Mouse (Mus musculus) intestine, embryonic 15.5 days (tissue): ENCODE data around the gene Ppm1g. TPM values are rescaled to one million over a fixed set of nuclear protein-coding genes. Genes with fewer than 3 reads are reported as not detected.

Experiments
- ATAC-seq: fragments of 200-750 bp; cut with Nextera tagmentation; 2 replicates; pipeline ENCODE4 v1.8.0; 2017; ENCODE audit warnings: moderate TSS enrichment, moderate library complexity
- H3K27ac ChIP-seq: fragments of 300-500 bp; sonication (generic); 2 replicates; pipeline ENCODE4 v1.5.1; 2015; ENCODE audit warnings: mild to moderate bottlenecking, inconsistent platforms
- H3K27me3 ChIP-seq: fragments of 300-500 bp; sonication (generic); replicated peaks from 2 replicates; pipeline ENCODE4 v1.6.1; 2015; ENCODE audit warnings: inconsistent platforms
- H3K36me3 ChIP-seq: fragments of 300-500 bp; sonication (generic); 2 replicates; pipeline ENCODE4 v1.6.1; 2015; ENCODE audit warnings: inconsistent platforms
- H3K4me1 ChIP-seq: fragments of 300-500 bp; sonication (generic); replicated peaks from 2 replicates; pipeline ENCODE4 v1.6.1; 2015; ENCODE audit warnings: inconsistent platforms
- H3K4me2 ChIP-seq: fragments of 300-500 bp; sonication (generic); replicated peaks from 2 replicates; pipeline ENCODE4 v1.6.1; 2015; ENCODE audit warnings: mild to moderate bottlenecking, inconsistent platforms
- H3K4me3 ChIP-seq: fragments of 300-500 bp; sonication (generic); replicated peaks from 2 replicates; pipeline ENCODE4 v1.5.1; 2015; ENCODE audit warnings: inconsistent platforms
- H3K9ac ChIP-seq: fragments of 300-500 bp; sonication (generic); 2 replicates; pipeline ENCODE4 v1.6.1; 2015; ENCODE audit warnings: inconsistent platforms
- H3K9me3 ChIP-seq: fragments of 300-500 bp; sonication (generic); 2 replicates; pipeline ENCODE4 v1.6.1; 2016; ENCODE audit warnings: inconsistent platforms
- whole genome bisulfite sequencing: fragments of 180-500 bp; shearing (Covaris S2); methylation state at CpG from one replicate; pipeline ENCODE4 v1.1.7; 2015; 5-methylcytosine and 5-hydroxymethylcytosine counted together
- polyA plus RNA-seq: library from polyadenylated mRNA; unstranded; fragments of >200 nt; fragmentation: Nextera tagmentation; extraction: Ambion mirVana; gene quantifications from 2 replicates; pipeline ENCODE4 v1.2.1, GENCODE M21; 2015

Gene Ppm1g
- polyA plus RNA-seq = 124 and 132 TPM in 2 replicates

DNA sequence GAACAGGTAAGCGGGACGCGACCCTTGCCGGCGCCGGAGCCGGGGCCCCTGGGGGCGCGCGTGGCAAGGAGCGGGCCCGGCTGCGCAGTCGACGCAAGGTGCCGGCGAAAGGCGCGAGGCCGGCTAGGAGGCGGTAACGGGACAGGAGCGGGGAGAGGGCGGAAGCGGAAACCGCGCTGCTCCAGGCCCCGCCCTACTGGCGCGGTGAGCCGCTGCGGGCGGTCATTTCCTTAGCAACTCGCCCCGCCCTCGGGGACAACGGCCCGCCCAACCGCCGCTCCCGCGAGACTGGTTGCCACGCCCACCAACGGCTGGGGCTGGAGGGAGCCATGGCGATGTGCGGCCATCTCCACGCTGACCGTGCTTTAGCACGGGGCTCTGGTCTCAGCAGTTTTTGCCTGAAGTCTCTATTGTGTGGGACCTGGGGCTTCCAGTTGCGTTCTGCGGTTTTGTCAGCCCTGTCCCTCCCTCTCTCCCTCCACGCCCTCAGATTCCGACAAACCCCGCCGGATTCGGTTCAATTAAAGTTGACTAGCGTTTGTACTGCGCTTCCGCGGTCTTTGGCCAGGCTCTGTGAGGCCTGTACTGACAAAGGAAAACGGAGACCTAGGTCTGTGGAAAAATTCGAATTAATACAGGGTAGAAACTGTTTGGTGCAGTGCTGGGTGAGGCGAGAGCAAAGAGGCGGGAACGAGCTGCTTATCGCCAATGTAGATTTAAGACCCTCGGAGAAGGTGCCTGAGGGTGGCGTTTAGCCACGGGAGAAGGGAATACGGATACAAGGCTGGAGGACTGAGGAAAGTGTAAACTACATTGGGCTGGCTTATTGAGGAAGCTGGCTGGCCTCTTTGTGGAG is at the start of gene Ppm1g:
Gene Ppm1g, minus strand, starts transcription at position 240 of the 856 bp plus-strand sequence.
- no peaks in the 10 kb centered on the region for H3K27me3 ChIP-seq
- H3K4me2 ChIP-seq = peak within 1 kb of the TSS; percentile 79
- H3K27ac ChIP-seq = peak within 1 kb of the TSS; percentile 91
- H3K4me1 ChIP-seq = peaks cover 4% of the 10 kb centered on the region; the same call in 1 of the 2 replicates
- no peaks in the 10 kb centered on the region for H3K9me3 ChIP-seq
- no peaks in the 10 kb centered on the region for H3K36me3 ChIP-seq
- ATAC-seq = peak; percentile 98
- H3K4me3 ChIP-seq = peak within 1 kb of the TSS; percentile 94
- WGBS = under 1% methylated on average over 70 of the region's 70 CpGs
- peak within 1 kb of the TSS; percentile 86 for H3K9ac ChIP-seq

DNA sequence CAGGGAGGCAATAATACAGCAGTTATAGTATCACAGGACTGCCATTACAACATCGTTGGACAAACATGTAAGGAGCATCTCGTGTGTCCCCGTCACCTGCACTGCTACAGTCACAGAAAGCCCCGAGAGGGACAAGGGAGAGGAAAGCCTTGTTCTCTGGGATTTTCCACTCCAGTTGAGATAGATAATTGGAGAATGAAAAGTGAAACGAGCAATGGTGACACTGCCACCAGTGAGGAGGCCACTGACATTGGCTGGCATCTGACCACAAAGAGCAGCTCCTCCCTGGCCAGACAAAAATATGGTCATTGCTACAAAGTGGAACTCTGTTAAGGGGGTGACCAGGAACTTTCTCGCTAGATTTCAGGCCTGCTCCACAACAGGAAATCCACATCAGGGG is 47.2 kb upstream of the Ppm1g start:
- Histone ChIP-seq H3K4me2 (no peak overlapping the region), H3K9me3 (no peaks in the 10 kb centered on the region), H3K4me1 (no peaks in the 10 kb centered on the region), H3K27ac (no peak overlapping the region), H3K4me3 (no peak overlapping the region), H3K27me3 (no peaks in the 10 kb centered on the region), H3K36me3 (peaks cover 20% of the 10 kb centered on the region), H3K9ac (no peak overlapping the region)
- ATAC-seq = no peak
- WGBS = 86% methylated on average over 6 of the region's 6 CpGs

DNA sequence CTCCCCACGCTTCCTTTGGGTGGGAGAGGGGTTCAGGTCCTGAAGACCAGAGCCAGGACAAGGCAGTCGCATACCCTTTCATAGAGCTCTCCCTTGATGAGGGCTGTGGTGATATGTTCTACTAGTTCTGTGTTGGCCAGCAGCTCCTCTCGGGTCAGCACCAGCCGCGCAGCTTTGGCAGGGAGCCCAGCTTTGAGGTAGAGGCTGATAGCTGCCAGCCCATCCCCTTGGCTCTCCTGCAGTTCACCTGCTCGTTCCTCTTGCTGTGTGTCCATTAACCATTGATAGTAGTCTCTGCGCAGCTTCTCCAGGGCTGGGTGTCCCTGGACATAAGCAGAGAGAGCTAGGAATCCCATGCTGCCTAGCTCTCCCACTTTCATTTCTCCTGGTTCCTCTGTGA is 45.6 kb upstream of the Ppm1g start:
- WGBS = 87% methylated on average over 7 of the region's 7 CpGs
- Histone ChIP-seq H3K9ac (no peak overlapping the region), H3K4me1 (no peaks in the 10 kb centered on the region), H3K27ac (no peak overlapping the region), H3K4me2 (no peak overlapping the region), H3K36me3 (peaks cover 23% of the 10 kb centered on the region), H3K9me3 (no peaks in the 10 kb centered on the region), H3K27me3 (no peaks in the 10 kb centered on the region), H3K4me3 (no peak overlapping the region)
- ATAC-seq = no peak

DNA sequence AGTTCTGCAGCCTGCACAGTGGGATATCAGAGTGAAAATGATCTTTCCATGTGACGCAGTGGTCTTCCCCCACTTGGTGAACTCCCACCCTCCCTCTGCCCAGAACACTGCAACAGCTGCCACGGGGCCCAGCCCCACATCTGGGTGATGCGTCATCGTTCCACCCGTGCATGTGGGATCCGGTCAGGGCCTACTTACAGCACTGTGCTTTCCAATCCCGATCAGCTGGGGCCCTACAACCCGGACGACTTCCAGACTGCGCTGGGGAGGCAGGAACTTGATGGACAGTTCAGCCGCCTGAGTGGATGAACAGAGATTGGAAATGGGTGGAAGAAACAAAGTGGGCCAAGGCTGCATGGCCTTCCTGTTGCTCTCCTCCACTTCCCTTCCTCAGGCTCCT is 37.1 kb upstream of the Ppm1g start:
- Histone ChIP-seq H3K9me3 (no peaks in the 10 kb centered on the region), H3K4me3 (no peak overlapping the region), H3K4me1 (0 out of 2 replicates have a peak, but pooled peaks cover 7% of the 10 kb centered on the region), H3K4me2 (no peak overlapping the region), H3K36me3 (peaks cover 16% of the 10 kb centered on the region), H3K27me3 (no peaks in the 10 kb centered on the region), H3K9ac (no peak overlapping the region), H3K27ac (no peak overlapping the region)
- WGBS = 85% methylated on average over 11 of the region's 11 CpGs
- no peak for ATAC-seq

DNA sequence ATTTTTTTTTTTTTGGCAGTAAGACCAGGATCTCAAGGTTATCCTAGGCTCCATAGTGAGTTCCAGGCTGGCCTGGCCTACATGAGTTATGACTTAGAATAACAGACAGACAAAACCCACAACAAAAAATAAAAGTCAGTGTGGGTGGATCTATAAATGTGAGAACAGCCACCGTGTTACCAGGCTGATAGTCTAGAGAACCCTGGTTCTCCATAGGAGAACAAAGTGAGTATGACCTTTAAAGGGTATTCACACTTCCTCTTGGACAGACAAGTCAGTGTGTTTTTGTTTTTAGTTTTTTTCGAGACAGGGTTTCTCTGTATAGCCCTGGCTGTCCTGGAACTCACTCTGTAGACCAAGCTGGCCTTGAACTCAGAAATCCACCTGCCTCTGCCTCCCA is 35.5 kb upstream of the Ppm1g start:
- Histone ChIP-seq H3K4me1 (peaks cover 15% of the 10 kb centered on the region), H3K27ac (no peak overlapping the region), H3K9me3 (no peaks in the 10 kb centered on the region), H3K27me3 (no peaks in the 10 kb centered on the region), H3K9ac (no peak overlapping the region), H3K4me3 (no peak overlapping the region), H3K4me2 (no peak overlapping the region), H3K36me3 (peaks cover 19% of the 10 kb centered on the region)
- WGBS = 92% methylated on average over 2 of the region's 2 CpGs
- ATAC-seq = no peak

DNA sequence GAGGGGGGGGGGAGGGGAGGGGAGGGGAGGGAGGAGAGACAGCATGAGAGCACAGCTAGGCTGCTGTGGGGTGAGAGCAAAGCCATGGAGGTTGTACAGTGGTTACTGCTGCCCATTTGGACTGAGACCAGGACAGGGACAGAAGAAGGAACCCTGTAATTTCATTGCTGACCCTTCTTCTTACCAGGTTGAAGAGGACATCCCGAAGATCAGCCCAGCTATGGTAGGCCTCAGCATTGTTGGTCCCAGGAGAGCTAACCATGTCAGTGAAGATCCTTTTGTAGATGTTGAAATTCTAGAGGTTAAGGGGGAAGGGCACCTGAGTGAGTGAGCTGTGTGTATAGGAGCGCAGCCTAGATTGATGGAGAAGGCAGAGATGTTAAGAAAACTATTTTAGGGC is 34.9 kb upstream of the Ppm1g start:
- WGBS = 92% methylated on average over 2 of the region's 2 CpGs
- Histone ChIP-seq H3K36me3 (peaks cover 24% of the 10 kb centered on the region), H3K27me3 (no peaks in the 10 kb centered on the region), H3K4me2 (no peak overlapping the region), H3K9ac (no peak overlapping the region), H3K4me3 (no peak overlapping the region), H3K27ac (no peak overlapping the region), H3K4me1 (peaks cover 16% of the 10 kb centered on the region), H3K9me3 (no peaks in the 10 kb centered on the region)
- no peak for ATAC-seq

DNA sequence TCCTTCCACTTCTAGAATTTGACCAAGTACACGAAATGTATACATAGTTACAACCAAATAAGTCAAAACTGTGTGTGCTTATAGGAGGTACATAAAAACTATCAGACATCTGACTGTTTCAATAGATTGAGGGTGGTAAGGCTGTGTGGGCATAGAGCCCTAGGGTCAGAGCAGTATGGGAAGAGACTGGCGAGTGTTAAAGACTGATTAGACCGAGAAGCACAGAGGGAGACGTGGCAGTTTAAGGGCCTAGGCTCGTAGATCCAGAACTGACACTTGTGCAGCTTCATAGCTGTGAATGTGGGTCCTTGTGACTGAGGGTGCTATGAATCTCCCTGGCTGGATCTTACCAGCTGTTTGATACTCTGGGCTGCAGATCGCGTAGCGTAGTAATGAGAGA is 34.4 kb upstream of the Ppm1g start:
- Histone ChIP-seq H3K27ac (peak overlapping the region; percentile 56; the same call in 1 of the 2 replicates), H3K4me2 (peak overlapping the region; percentile 59; the same call in 1 of the 2 replicates), H3K36me3 (peaks cover 29% of the 10 kb centered on the region), H3K9ac (no peak overlapping the region), H3K4me1 (peaks cover 16% of the 10 kb centered on the region), H3K9me3 (no peaks in the 10 kb centered on the region), H3K27me3 (no peaks in the 10 kb centered on the region), H3K4me3 (no peak overlapping the region)
- WGBS = 81% methylated on average over 8 of the region's 8 CpGs
- ATAC-seq = no peak

DNA sequence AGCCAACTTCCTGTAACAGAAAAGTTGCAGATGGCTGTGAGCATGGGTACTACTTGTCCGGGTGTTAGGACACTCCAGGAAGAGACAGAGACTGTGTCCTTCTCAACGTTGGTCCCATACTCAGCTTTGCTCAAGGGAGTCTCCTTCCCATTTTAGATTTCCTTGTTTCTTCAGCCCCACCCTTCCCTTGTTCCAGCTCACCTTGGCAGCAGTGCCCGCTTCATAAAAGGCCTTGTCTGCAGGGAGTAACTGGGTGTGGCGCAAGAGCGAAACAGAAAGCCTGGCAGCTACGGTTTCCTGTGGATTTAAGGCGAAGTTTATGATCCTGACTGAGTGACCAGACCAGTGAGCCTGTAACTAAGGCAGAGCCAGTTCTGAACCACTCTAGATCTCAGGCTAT is 34.0 kb upstream of the Ppm1g start:
- 55% methylated on average over 7 of the region's 7 CpGs for WGBS
- peaks cover 29% of the 10 kb centered on the region for H3K36me3 ChIP-seq
- H3K27me3 ChIP-seq = no peaks in the 10 kb centered on the region

DNA sequence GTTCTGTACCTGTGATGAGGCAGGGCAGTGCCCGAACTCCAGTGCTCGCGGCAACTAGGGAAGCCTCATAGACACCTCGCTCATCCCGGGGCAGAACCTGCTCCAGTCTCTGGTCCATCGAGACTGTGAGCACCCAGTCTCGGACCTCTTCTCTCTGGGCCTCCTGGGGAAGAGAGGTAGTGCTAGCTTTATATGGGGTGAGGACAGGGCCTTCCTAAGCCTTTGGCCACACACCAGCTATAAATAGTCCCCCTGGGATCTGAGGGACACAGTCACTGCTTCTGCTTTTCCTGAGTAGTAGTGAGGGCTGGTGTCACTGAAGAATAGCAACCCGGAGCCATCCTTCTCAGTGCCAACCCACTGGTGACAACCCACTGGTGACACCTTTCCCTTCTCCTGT is 33.3 kb upstream of the Ppm1g start:
- H3K36me3 ChIP-seq = peaks cover 26% of the 10 kb centered on the region
- no peaks in the 10 kb centered on the region for H3K9me3 ChIP-seq
- peaks cover 16% of the 10 kb centered on the region for H3K4me1 ChIP-seq
- peak overlapping the region; percentile 41 for H3K27ac ChIP-seq
- H3K4me3 ChIP-seq = no peak overlapping the region
- WGBS = 93% methylated on average over 8 of the region's 8 CpGs
- ATAC-seq = no peak
- no peak overlapping the region for H3K9ac ChIP-seq
- H3K27me3 ChIP-seq = no peaks in the 10 kb centered on the region
- H3K4me2 ChIP-seq = peak overlapping the region; percentile 59

More for the DNA sequence above, 34.0 kb upstream of the Ppm1g start:
- Histone ChIP-seq H3K9me3 (no peaks in the 10 kb centered on the region), H3K9ac (no peak overlapping the region), H3K4me2 (peak overlapping the region; percentile 59), H3K27ac (peak overlapping the region; percentile 56), H3K4me1 (peaks cover 16% of the 10 kb centered on the region), H3K4me3 (no peak overlapping the region)
- peak; percentile 52 for ATAC-seq

DNA sequence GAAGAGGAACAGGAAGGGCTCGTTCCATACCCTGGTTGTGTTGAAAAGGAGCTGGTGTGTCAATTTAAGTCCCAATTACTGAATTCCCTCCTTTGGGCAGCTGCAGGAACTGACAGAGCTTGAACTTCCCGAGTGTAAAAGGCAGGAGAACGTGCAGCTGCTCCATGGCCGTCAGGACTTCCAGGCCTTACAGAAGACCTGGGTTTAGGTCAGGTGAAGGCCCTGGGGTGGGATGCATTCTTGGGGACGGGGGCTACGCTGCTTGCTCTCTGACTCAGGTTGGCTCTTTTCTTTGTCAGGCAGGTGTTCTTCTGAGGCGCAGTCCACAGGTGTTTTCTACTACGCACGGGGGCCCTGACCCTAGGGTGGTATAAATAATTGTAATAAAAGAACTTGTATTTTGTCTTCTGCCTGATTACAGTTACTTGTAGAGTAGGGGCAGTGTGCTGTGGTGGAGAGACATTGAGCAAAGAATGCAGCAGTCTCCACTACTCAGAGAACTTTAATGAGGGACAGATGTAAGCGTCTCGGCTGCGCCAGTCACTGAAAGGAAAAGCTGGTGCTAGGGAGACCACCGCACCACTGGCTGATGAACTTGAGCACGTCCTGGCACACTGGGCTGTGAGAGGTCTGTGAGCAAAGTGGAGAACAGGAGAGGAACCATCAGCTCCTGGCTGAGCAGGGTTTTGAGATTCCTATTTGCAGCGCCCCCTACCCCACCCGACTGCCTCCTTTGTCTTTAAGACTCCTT is 32.5 kb upstream of the Ppm1g start:
- WGBS = 65% methylated on average over 16 of the region's 16 CpGs
- peak overlapping the region; percentile 86; the same call in 1 of the 2 replicates for H3K27ac ChIP-seq
- peaks cover 32% of the 10 kb centered on the region for H3K36me3 ChIP-seq
- peak overlapping the region; percentile 59 for H3K4me2 ChIP-seq
- ATAC-seq = no peak
- H3K9me3 ChIP-seq = no peaks in the 10 kb centered on the region
- H3K27me3 ChIP-seq = no peaks in the 10 kb centered on the region
- peak overlapping the region; percentile 44 for H3K4me3 ChIP-seq
- peaks cover 16% of the 10 kb centered on the region for H3K4me1 ChIP-seq
- H3K9ac ChIP-seq = peak overlapping the region; percentile 44

DNA sequence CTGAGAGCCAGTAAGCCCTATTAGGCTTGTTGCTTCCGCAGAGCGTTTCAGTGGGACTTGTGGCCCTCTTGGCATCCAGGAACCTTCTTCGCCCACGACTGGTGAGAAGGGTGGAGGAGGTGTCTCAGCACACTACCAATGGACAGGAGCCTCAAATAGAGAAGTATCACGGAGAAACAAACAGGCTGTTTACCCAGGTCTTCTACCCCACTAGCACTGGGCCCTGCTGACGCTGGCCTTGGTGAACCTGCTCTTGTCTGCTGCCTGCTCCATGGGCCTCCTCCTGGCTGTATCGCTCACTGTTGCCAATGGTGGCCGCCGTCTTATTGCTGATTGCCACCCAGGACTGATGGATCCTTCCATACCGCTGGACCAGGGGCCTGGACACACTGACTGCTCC is 31.7 kb upstream of the Ppm1g start:
- Histone ChIP-seq H3K4me1 (peaks cover 16% of the 10 kb centered on the region), H3K27ac (peak overlapping the region; percentile 86), H3K36me3 (peaks cover 35% of the 10 kb centered on the region), H3K27me3 (no peaks in the 10 kb centered on the region), H3K4me2 (peak overlapping the region; percentile 59), H3K4me3 (peak overlapping the region; percentile 44), H3K9me3 (no peaks in the 10 kb centered on the region), H3K9ac (peak overlapping the region; percentile 44)
- WGBS = 45% methylated on average over 10 of the region's 10 CpGs
- ATAC-seq = 0 out of 2 replicates have a peak, but pooled peaks have one; percentile 1

DNA sequence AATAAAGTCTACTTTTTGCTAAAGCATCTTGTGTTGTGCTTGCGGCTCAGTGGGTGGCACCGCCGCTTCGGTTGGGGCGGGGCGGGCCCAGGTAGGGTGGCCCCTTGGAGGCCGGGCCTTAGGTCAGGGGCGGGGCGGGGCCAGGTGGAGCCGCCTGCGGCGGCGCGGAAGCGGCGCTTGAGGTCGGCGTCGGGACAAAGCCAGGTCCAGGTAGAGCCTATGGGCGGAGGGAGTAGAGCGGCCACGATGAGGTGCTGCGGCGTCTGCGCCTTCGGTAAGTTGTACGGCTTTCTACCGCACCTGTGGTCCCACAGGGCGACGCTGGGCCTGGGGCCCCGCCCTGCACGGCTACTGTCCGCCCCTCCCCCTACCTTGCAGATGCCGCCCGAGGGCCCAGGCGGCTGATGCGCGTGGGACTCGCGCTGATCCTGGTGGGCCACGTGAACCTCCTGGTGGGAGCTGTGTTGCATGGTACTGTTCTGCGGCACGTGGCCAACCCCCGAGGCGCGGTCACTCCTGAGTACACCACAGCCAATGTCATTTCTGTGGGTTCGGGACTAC is 31.1 kb upstream of the Ppm1g start, which contains the start of gene Krtcap3:
Gene Krtcap3, plus strand, starts transcription at position 151 of the 561 bp plus-strand sequence.
- WGBS = 12% methylated on average over 47 of the region's 47 CpGs

More for the DNA sequence above, 31.1 kb upstream of the Ppm1g start, which contains the start of gene Krtcap3:
- Histone ChIP-seq H3K4me1 (peaks cover 16% of the 10 kb centered on the region), H3K4me2 (peak within 1 kb of the TSS; percentile 59), H3K27me3 (no peaks in the 10 kb centered on the region), H3K9ac (peak within 1 kb of the TSS; percentile 44), H3K36me3 (peaks cover 35% of the 10 kb centered on the region), H3K9me3 (no peaks in the 10 kb centered on the region), H3K27ac (peak within 1 kb of the TSS; percentile 86), H3K4me3 (peak within 1 kb of the TSS; percentile 44)
- peak; percentile 93 for ATAC-seq
